Mouse (Mus musculus) gastrocnemius, postnatal 36 days (tissue): ENCODE results near the gene Slc44a5. TPM values are rescaled to one million over a fixed set of nuclear protein-coding genes. Genes with fewer than 3 reads are reported as not detected.
"Not testable (repeated sequence)": the region's sequence is repeated elsewhere in the genome, so short reads cannot be mapped to it uniquely, and the experiment has no call there.

ENCODE experiments used
- DNase-seq, 2 experiments: peaks; one replicate each; pipeline ENCODE4 v3.0.0; 2022
- intact Hi-C: fragments of 180-260 bp; cut with DNase I; formaldehyde crosslinking; loops from one replicate; pipeline ENCODE4 v1.15.1; 2025
- total RNA-seq, 2 experiments: library from RNA; stranded (reverse); gene quantifications; 2 replicates each; pipeline ENCODE4 v1.2.3; 2021

Gene Slc44a5
- total RNA-seq, 2 experiments from 2014 or later: 0.05 to 0.10 TPM

- intact Hi-C loops: no loop called here
These were observed 235.2 kb downstream of the Slc44a5 start for GRCm38 (mm10) chr3:154208479-154208878.

GRCm38 (mm10) chr3:154209201-154209754, 236.0 kb downstream of the Slc44a5 start:
- intact Hi-C loops: no loop called here
- no peak for DNase-seq

More at GRCm38 (mm10) chr3:154208479-154208878, 235.2 kb downstream of the Slc44a5 start:
- DNase-seq: no peak

GRCm38 (mm10) chr3:154209776-154210430, 236.7 kb downstream of the Slc44a5 start:
- no peak for DNase-seq
- intact Hi-C loops: no loop called here

- DNase-seq: no peak
- intact Hi-C loops: no loop called here
These were observed 237.3 kb downstream of the Slc44a5 start for GRCm38 (mm10) chr3:154210431-154211055.

- DNase-seq: no peak
- intact Hi-C loops: no loop called here
These were observed 239.3 kb downstream of the Slc44a5 start for GRCm38 (mm10) chr3:154212551-154212950.

GRCm38 (mm10) chr3:154215309-154215708, 242.1 kb downstream of the Slc44a5 start:
- DNase-seq: no peak
- intact Hi-C loops: no loop called here

- intact Hi-C loops: no loop called here
- no peak for DNase-seq
These were observed 242.5 kb downstream of the Slc44a5 start for GRCm38 (mm10) chr3:154215779-154216178.

GRCm38 (mm10) chr3:154222141-154222591, 248.9 kb downstream of the Slc44a5 start:
- intact Hi-C loops: no loop called here

GRCm38 (mm10) chr3:154222688-154223087, 249.5 kb downstream of the Slc44a5 start:
- intact Hi-C loops: no loop called here

More at GRCm38 (mm10) chr3:154222141-154222591, 248.9 kb downstream of the Slc44a5 start:
- DNase-seq: no peak

GRCm38 (mm10) chr3:154226100-154226752, 253.0 kb downstream of the Slc44a5 start:
- DNase-seq: peak in 1 of 2 experiments; percentile 24

More at GRCm38 (mm10) chr3:154222688-154223087, 249.5 kb downstream of the Slc44a5 start:
- DNase-seq: no peak

GRCm38 (mm10) chr3:154244932-154245331, 271.7 kb downstream of the Slc44a5 start:
- no peak for DNase-seq
- intact Hi-C loops: no loop called here

More at GRCm38 (mm10) chr3:154226100-154226752, 253.0 kb downstream of the Slc44a5 start:
- intact Hi-C loops: loop anchor here (2.0 to 5.0 kb wide), 3 partner anchors 244 to 324 kb away; no protein-coding TSS in a partner anchor

- no peak for DNase-seq
- intact Hi-C loops: no loop called here
These were observed 278.2 kb downstream of the Slc44a5 start for GRCm38 (mm10) chr3:154251486-154251885.

- intact Hi-C loops: no loop called here
- no peak for DNase-seq
These were observed 279.0 kb downstream of the Slc44a5 start for GRCm38 (mm10) chr3:154252219-154252618.

- DNase-seq, intact Hi-C loops: not testable (repeated sequence)
These were observed 281.0 kb downstream of the Slc44a5 start for GRCm38 (mm10) chr3:154254187-154254586.

- intact Hi-C loops: no loop called here
- no peak for DNase-seq
These were observed 284.1 kb downstream of the Slc44a5 start for GRCm38 (mm10) chr3:154257312-154257711.

GRCm38 (mm10) chr3:154268313-154268712, 295.1 kb downstream of the Slc44a5 start:
- DNase-seq: no peak
- intact Hi-C loops: no loop called here

- peak; percentile 45 to 70 for DNase-seq
- intact Hi-C loops: loop anchor here (1.0 kb wide), 1 partner anchor 302 kb away; no protein-coding TSS in a partner anchor
These were observed 296.6 kb downstream of the Slc44a5 start for GRCm38 (mm10) chr3:154269757-154270366.

- DNase-seq: no peak
- intact Hi-C loops: no loop called here
These were observed 301.4 kb downstream of the Slc44a5 start for GRCm38 (mm10) chr3:154274681-154275080.

GRCm38 (mm10) chr3:154284260-154284659, 311.0 kb downstream of the Slc44a5 start:
- intact Hi-C loops: no loop called here
- DNase-seq: no peak

GRCm38 (mm10) chr3:154285351-154285750, 312.1 kb downstream of the Slc44a5 start:
- intact Hi-C loops: no loop called here
- no peak for DNase-seq
